Mouse (Mus musculus): ENCODE results near the gene Strn3. TPM values are rescaled to one million over a fixed set of nuclear protein-coding genes. Genes with fewer than 3 reads are reported as not detected.

The Strn3 gene
- polyA plus RNA-seq, 1 experiment from 2014 or later, result 36.3 TPM

GRCm38 (mm10) chr12:51641871-51642270, 49.8 kb downstream of the Strn3 start:
- Histone ChIP-seq H3K9ac (no peak overlapping the region), H3K36me3 (peaks cover 1% of the 10 kb centered on the region; the same call in 1 of the 2 replicates), H3K4me1 (replicated peaks) (no peaks in the 10 kb centered on the region), H3K27me3 (no peaks in the 10 kb centered on the region), H3K4me3 (no peak overlapping the region), H3K27ac (replicated peaks) (no peak overlapping the region), H3K4me2 (no peak overlapping the region), H3K9me3 (no peaks in the 10 kb centered on the region)
- no peak for ATAC-seq (ENCODE audit: low FRiP score, low read depth)
- 78% methylated on average over 6 of the region's 6 CpGs for whole genome bisulfite sequencing

GRCm38 (mm10) chr12:51636689-51637470, 54.8 kb downstream of the Strn3 start:
- 85% methylated on average over 2 of the region's 2 CpGs for WGBS
- no peaks in the 10 kb centered on the region for H3K9me3 ChIP-seq

GRCm38 (mm10) chr12:51636260-51636659, 55.4 kb downstream of the Strn3 start:
- H3K36me3 ChIP-seq, result no peaks in the 10 kb centered on the region
- 97% methylated on average over 2 of the region's 2 CpGs for WGBS

More at GRCm38 (mm10) chr12:51636689-51637470, 54.8 kb downstream of the Strn3 start:
- Histone ChIP-seq H3K4me1 (replicated peaks) (no peaks in the 10 kb centered on the region), H3K36me3 (no peaks in the 10 kb centered on the region), H3K9ac (no peak overlapping the region), H3K27me3 (no peaks in the 10 kb centered on the region), H3K4me2 (no peak overlapping the region), H3K27ac (replicated peaks) (no peak overlapping the region), H3K4me3 (no peak overlapping the region)
- ATAC-seq (ENCODE audit: low FRiP score, low read depth), result no peak

GRCm38 (mm10) chr12:51633481-51633880, 58.2 kb downstream of the Strn3 start:
- Histone ChIP-seq H3K9me3 (no peaks in the 10 kb centered on the region), H3K4me3 (no peak overlapping the region), H3K4me2 (no peak overlapping the region), H3K36me3 (no peaks in the 10 kb centered on the region), H3K27ac (replicated peaks) (no peak overlapping the region), H3K27me3 (no peaks in the 10 kb centered on the region), H3K9ac (no peak overlapping the region), H3K4me1 (replicated peaks) (no peaks in the 10 kb centered on the region)
- 73% methylated on average over 4 of the region's 4 CpGs for whole genome bisulfite sequencing
- ATAC-seq (ENCODE audit: low FRiP score, low read depth), result no peak

More at GRCm38 (mm10) chr12:51636260-51636659, 55.4 kb downstream of the Strn3 start:
- no peak overlapping the region for H3K4me2 ChIP-seq
- no peaks in the 10 kb centered on the region for H3K9me3 ChIP-seq
- no peak overlapping the region for H3K9ac ChIP-seq
- no peak for ATAC-seq (ENCODE audit: low FRiP score, low read depth)
- no peaks in the 10 kb centered on the region for H3K27me3 ChIP-seq
- H3K27ac ChIP-seq (replicated peaks), result no peak overlapping the region
- no peak overlapping the region for H3K4me3 ChIP-seq
- H3K4me1 ChIP-seq (replicated peaks), result no peaks in the 10 kb centered on the region

- H3K27ac ChIP-seq (replicated peaks), result no peak overlapping the region
- H3K4me2 ChIP-seq, result no peak overlapping the region
- no peaks in the 10 kb centered on the region for H3K27me3 ChIP-seq
- peak; percentile 65 for ATAC-seq (ENCODE audit: low FRiP score, low read depth)
- no peak overlapping the region for H3K4me3 ChIP-seq
- no peak overlapping the region for H3K9ac ChIP-seq
- no peaks in the 10 kb centered on the region for H3K4me1 ChIP-seq (replicated peaks)
- H3K36me3 ChIP-seq, result peaks cover 14% of the 10 kb centered on the region; the same call in 1 of the 2 replicates
- no peaks in the 10 kb centered on the region for H3K9me3 ChIP-seq
These were observed 68.4 kb downstream of the Strn3 start for GRCm38 (mm10) chr12:51623366-51623694.

- Histone ChIP-seq H3K9ac (no peak overlapping the region), H3K27ac (replicated peaks) (no peak overlapping the region), H3K27me3 (no peaks in the 10 kb centered on the region), H3K9me3 (no peaks in the 10 kb centered on the region), H3K36me3 (peaks cover 18% of the 10 kb centered on the region), H3K4me3 (no peak overlapping the region), H3K4me1 (replicated peaks) (no peaks in the 10 kb centered on the region), H3K4me2 (no peak overlapping the region)
- peak; percentile 85 for ATAC-seq (ENCODE audit: low FRiP score, low read depth)
- 72% methylated on average over 5 of the region's 5 CpGs for WGBS
These were observed 68.9 kb downstream of the Strn3 start for GRCm38 (mm10) chr12:51622670-51623365.

- H3K4me2 ChIP-seq, result no peak overlapping the region
- no peaks in the 10 kb centered on the region for H3K9me3 ChIP-seq
- no peaks in the 10 kb centered on the region for H3K27me3 ChIP-seq
- no peak overlapping the region for H3K27ac ChIP-seq (replicated peaks)
- no peak for ATAC-seq (ENCODE audit: low FRiP score, low read depth)
- no peaks in the 10 kb centered on the region for H3K4me1 ChIP-seq (replicated peaks)
- peaks cover 26% of the 10 kb centered on the region for H3K36me3 ChIP-seq
- H3K4me3 ChIP-seq, result no peak overlapping the region
- WGBS, result 95% methylated on average over 5 of the region's 5 CpGs
- no peak overlapping the region for H3K9ac ChIP-seq
These were observed 70.5 kb downstream of the Strn3 start for GRCm38 (mm10) chr12:51621161-51621560.

- H3K27ac ChIP-seq (replicated peaks), result no peak overlapping the region
- peaks cover 26% of the 10 kb centered on the region for H3K36me3 ChIP-seq
- no peak overlapping the region for H3K9ac ChIP-seq
- H3K4me2 ChIP-seq, result no peak overlapping the region
- ATAC-seq (ENCODE audit: low FRiP score, low read depth), result no peak
- H3K9me3 ChIP-seq, result no peaks in the 10 kb centered on the region
- no peak overlapping the region for H3K4me3 ChIP-seq
- no peaks in the 10 kb centered on the region for H3K4me1 ChIP-seq (replicated peaks)
- no peaks in the 10 kb centered on the region for H3K27me3 ChIP-seq
These were observed 71.1 kb downstream of the Strn3 start for GRCm38 (mm10) chr12:51620572-51620971.

GRCm38 (mm10) chr12:51612361-51612760, 79.3 kb downstream of the Strn3 start:
- no peak overlapping the region for H3K9ac ChIP-seq

GRCm38 (mm10) chr12:51606138-51606537, 85.6 kb downstream of the Strn3 start:
- Histone ChIP-seq H3K27me3 (no peaks in the 10 kb centered on the region), H3K36me3 (peaks cover 12% of the 10 kb centered on the region), H3K4me2 (no peak overlapping the region), H3K9ac (no peak overlapping the region), H3K9me3 (no peaks in the 10 kb centered on the region), H3K4me3 (no peak overlapping the region), H3K27ac (replicated peaks) (no peak overlapping the region), H3K4me1 (replicated peaks) (no peaks in the 10 kb centered on the region)
- 89% methylated on average over 4 of the region's 4 CpGs for whole genome bisulfite sequencing
- ATAC-seq (ENCODE audit: low FRiP score, low read depth), result no peak

More at GRCm38 (mm10) chr12:51612361-51612760, 79.3 kb downstream of the Strn3 start:
- no peak overlapping the region for H3K27ac ChIP-seq (replicated peaks)
- H3K4me3 ChIP-seq, result no peak overlapping the region
- H3K27me3 ChIP-seq, result no peaks in the 10 kb centered on the region
- no peak overlapping the region for H3K4me2 ChIP-seq
- H3K9me3 ChIP-seq, result no peaks in the 10 kb centered on the region
- peaks cover 34% of the 10 kb centered on the region for H3K36me3 ChIP-seq
- ATAC-seq (ENCODE audit: low FRiP score, low read depth), result 0 out of 2 replicates have a peak, but pooled peaks have one; percentile 30
- H3K4me1 ChIP-seq (replicated peaks), result no peaks in the 10 kb centered on the region
- WGBS, result 94% methylated on average over 5 of the region's 5 CpGs

GRCm38 (mm10) chr12:51603306-51603705, 88.4 kb downstream of the Strn3 start:
- H3K4me2 ChIP-seq, result no peak overlapping the region
- H3K4me3 ChIP-seq, result no peak overlapping the region
- H3K9ac ChIP-seq, result no peak overlapping the region
- no peak overlapping the region for H3K27ac ChIP-seq (replicated peaks)
- H3K27me3 ChIP-seq, result no peaks in the 10 kb centered on the region
- WGBS, result 94% methylated on average over 10 of the region's 10 CpGs
- ATAC-seq (ENCODE audit: low FRiP score, low read depth), result no peak
- no peaks in the 10 kb centered on the region for H3K4me1 ChIP-seq (replicated peaks)
- peaks cover 6% of the 10 kb centered on the region for H3K36me3 ChIP-seq
- no peaks in the 10 kb centered on the region for H3K9me3 ChIP-seq

GRCm38 (mm10) chr12:51594030-51594470, 97.6 kb downstream of the Strn3 start:
- WGBS, result 2% methylated on average over 18 of the region's 18 CpGs
- H3K27ac ChIP-seq (replicated peaks), result no peak overlapping the region
- ATAC-seq (ENCODE audit: low FRiP score, low read depth), result peak; percentile 44; the same call in 1 of the 2 replicates
- H3K9ac ChIP-seq, result peak overlapping the region; percentile 66; the same call in 1 of the 2 replicates
- H3K9me3 ChIP-seq, result no peaks in the 10 kb centered on the region
- H3K4me3 ChIP-seq, result peak overlapping the region; percentile 81
- no peaks in the 10 kb centered on the region for H3K36me3 ChIP-seq
- peaks cover 18% of the 10 kb centered on the region for H3K4me1 ChIP-seq (replicated peaks)
- peaks cover 18% of the 10 kb centered on the region for H3K27me3 ChIP-seq
- H3K4me2 ChIP-seq, result peak overlapping the region; percentile 84

Data from hindbrain, embryonic 15.5 days (tissue).